8 mouse cellular contexts compared by ENCODE assay signal in the genomic region with DNA sequence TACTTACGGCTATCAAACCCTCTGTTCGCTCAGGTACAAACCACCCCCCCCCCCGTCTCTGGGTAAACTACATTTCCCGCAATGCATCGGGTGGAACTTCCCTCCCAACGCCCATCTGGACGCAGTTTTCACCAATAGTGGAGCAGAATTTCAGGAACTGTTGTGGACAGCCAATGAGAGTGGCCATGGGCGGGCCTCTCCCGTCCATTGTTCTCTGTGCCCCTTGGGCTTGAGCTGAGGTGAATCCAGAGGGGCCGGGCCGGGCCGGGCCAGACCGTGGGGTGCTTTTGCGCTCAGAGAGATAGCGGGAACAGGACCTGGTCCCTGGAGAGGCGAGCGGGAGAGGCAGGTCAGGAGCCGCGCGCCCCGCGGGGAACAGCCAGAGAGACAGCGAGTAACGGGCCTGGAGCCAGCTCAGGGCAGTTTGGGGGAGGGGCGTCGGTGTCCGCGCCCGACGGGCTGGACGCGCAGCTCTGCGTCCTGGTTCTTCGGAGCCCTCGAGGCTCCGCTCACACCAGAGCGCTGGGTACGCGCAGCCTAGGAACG. TPM values are rescaled to one million over a fixed set of nuclear protein-coding genes. Genes with fewer than 3 reads are reported as not detected.
DNase-seq lines count a peak whose midpoint lies in the region; ATAC-seq and TF ChIP-seq lines count a peak whose summit lies in the region.

Gene Zscan2, plus strand, starts transcription at position 192 of the 546 bp plus-strand sequence.

- peak within 1 kb of the TSS; percentile 96 for H3K27ac ChIP-seq in hindbrain, embryonic 13.5 days

- no peak for TF ChIP-seq CTCF in Patski (IDR thresholded peaks at IDR 0.05)

- peak within 1 kb of the TSS; percentile 96 for H3K9ac ChIP-seq in hindbrain, embryonic 13.5 days

- H3K4me1 ChIP-seq in hindbrain, embryonic 13.5 days (replicated peaks) = peaks cover 46% of the 10 kb centered on the region

- peak; percentile 96 for ATAC-seq in Patski
- ATAC-seq in hindbrain, embryonic 13.5 days (ENCODE audit: low FRiP score) = peak; percentile 98

- H3K27me3 ChIP-seq in Patski = no peaks in the 10 kb centered on the region
- H3K27me3 ChIP-seq in hindbrain, embryonic 13.5 days = no peaks in the 10 kb centered on the region

- in situ Hi-C loops in Patski (cut with MboI; ENCODE audit: low pct_unique_long_range_greater_than_20kb) = no loop called here

- under 1% methylated on average over 40 of the region's 40 CpGs for WGBS in hindbrain, embryonic 13.5 days

- peak within 1 kb of the TSS; percentile 79 for H3K4me3 ChIP-seq in hindbrain, embryonic 13.5 days

- H3K4me2 ChIP-seq in hindbrain, embryonic 13.5 days = peak within 1 kb of the TSS; percentile 74

- POLR2A ChIA-PET in Patski (lab: Charles Lee) = interaction anchor here (0.9 kb wide), 1 partner anchor 41 kb away, joined by 3 read pairs; the partner anchor contains the start of gene Wdr73

- DNase-seq in Patski (ENCODE audit: low read depth, low spot score) = peak; percentile 79
- DNase-seq in cerebellum, postnatal 14 days = peak; percentile 88 to 90
- DNase-seq in frontal cortex, postnatal 14 days (ENCODE audit: low spot score in 2 of 2) = peak; percentile 88 to 89
- DNase-seq in layer of hippocampus, postnatal 25 days (ENCODE audit: extremely low spot score in 1 of 2, low spot score in 1 of 2) = peak; percentile 67 to 84
- DNase-seq in lung, postnatal 25 days (ENCODE audit: low spot score) = peak; percentile 95
- peak; percentile 95 for DNase-seq in retina, embryonic 14.5 days (ENCODE audit: low spot score)
- peak; percentile 85 for DNase-seq in thymus, postnatal 4 days

- no peaks in the 10 kb centered on the region for H3K9me3 ChIP-seq in hindbrain, embryonic 13.5 days

- H3K36me3 ChIP-seq in hindbrain, embryonic 13.5 days = peaks cover 24% of the 10 kb centered on the region

- CTCF ChIA-PET in Patski (lab: Charles Lee) = interaction anchor here (0.6 to 1.2 kb wide), 5 partner anchors 19 to 294 kb away, joined by 3 to 5 read pairs (median 3); no protein-coding TSS in a partner anchor

RNA-seq across cellular contexts. Expression of gene Zscan2, which starts in this region (rescaled TPM):
- 20.3 TPM for polyA plus RNA-seq in Patski (2021)
- 5.3 and 5.8 TPM in 2 replicates for polyA plus RNA-seq in hindbrain, embryonic 13.5 days (2015; fragmentation: Nextera tagmentation; extraction: Ambion mirVana)
- total RNA-seq in layer of hippocampus, postnatal 25 days (2021) = 10 to 100 TPM; 14.1 to 15.1 TPM

Comparison
In these comparisons a context has a peak if more than half of its experiments do, and no peak if none do; other contexts are left out.
1. Peak in every context shown above with its lines: DNase-seq, ATAC-seq, H3K4me3 ChIP-seq and H3K27ac ChIP-seq.